Mouse (Mus musculus) CD4-positive helper T cell, adult 2 months (primary cell): ENCODE results near the gene Tenm4.

ENCODE experiments used
- DNase-seq: peaks from one replicate; pipeline ENCODE4 v3.0.0-alpha.2; 2012; ENCODE audit warnings: low read depth, missing footprints, low spot score

Gene Tenm4

DNA sequence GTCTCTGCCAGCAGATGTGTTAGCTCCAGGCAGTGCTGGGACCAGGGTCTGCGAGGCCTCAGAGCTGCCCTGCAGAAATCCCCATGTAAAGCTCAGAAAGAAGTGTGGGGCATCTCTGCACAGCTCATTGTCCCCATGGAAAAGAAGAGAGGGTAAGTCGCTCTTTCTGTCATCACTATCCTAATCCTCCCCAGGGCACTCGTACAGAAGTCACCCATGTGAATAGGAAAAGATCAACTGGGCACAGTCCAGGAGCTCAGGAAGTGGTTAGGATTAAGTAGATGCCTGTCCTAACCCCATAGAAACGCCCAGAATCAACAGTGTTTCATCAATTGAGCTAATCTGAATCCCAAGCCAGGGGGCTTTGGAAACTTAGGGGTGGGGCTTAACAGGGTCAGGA, 476.6 kb downstream of the Tenm4 start:
- DNase-seq: no peak

DNA sequence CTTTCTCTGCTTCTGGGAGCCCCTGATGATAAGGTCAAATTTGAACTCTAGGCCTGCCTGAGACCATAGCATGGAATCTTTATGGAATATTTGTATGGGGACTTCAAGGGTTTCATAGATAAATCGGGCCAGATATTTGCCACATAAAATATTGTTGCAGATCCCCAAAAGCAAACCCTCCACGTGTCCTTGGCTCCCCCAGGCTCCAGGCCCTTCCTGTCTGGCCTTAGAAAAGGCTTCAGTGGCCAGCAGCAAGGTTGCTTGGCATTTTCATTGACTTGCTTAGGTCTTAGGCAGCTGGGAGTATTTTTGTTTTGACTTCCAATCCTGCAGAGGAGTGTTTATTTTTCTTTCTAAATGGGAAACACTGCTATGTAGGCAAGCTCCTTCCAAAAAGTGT, 477.6 kb downstream of the Tenm4 start:
- no peak for DNase-seq

DNA sequence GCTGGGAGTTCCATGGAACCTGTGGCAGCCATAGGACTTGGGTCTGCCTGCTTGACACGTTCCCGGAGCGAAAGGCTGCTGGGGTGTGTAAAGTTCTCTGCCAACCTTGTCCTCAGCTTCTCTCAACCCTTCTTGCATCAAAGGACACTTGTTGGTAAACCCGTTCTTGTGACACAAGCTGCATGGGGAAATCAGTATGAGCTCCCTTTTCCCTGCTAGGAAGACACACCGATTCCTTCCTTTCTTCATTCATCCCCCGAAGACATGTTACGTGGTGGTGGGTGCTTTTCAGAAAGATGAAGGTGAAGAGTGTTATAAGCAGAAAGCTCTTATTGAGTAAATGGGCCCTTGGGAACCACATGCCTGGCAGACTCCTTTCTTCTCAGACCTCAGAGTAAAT, 478.1 kb downstream of the Tenm4 start:
- no peak for DNase-seq

DNA sequence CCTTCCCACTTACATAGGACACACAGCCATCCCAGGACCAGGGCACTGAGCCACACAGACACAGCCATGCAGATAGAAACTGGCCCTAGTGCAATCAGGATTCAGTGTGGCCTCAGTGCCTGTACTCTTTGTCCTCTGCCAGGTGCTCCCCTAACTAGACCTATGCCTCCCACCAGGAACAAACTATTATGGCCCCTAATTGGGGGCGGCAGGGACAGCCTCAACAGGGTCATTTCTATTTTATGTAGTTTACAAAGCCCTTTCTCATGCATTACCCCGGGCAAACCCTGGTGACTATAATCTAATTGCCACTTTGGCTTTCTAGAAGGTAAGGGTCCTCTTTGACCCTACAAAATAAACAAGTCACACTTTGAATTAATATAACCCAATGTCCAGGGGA, 479.4 kb downstream of the Tenm4 start:
- DNase-seq: no peak

DNA sequence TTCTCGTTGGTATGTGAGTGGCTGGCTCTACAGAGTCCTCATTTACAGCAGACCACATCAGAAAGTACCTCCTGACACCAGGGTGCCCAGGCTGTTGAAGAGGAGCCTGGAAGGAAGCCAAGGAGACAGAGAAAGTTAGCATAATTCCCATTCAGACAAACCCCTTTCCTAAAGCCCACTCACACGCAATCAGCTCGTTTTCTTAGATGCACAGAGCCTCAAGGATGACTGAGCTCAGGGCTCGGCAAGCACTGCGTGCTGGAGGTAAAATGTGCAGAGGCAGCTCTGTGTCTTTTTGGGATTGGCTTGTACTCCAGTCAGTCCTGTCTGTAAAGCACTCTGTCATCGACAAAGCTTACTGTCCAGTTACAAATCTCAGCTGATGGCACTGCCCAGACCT, 480.0 kb downstream of the Tenm4 start:
- no peak for DNase-seq

DNA sequence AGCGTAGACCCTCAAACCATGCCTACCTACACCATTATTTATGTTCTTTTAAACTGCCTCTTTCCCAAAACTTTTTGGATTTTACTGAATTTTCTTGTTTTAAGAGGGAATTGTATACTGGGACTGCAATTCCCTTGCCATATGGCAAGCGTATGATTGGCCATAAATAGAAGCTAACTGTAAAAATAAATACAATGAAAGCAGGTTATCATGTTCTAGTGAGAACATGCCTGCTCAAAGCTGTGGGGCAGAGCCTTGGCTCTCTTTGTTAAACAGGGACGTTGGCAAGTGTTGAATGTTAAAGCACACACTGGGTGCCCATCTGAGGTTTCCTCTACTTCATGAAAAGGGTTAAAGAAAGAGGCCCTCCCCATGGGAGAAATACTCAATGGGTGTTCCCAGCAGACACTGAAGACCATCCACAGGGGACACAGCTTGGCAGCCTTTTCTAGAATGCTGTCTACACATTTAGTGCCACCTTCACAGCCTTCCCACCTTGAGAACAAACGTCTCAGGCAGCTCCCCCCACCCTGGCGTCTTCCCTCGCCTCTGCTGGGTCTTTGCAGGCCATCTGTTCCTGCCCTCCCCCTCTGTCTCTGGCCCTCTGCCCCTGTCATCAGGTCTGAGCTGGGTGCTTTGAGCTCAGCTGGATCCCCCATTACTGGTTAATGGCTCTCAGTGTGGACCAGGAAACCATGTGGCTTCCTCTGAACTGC, 480.7 kb downstream of the Tenm4 start:
- DNase-seq: no peak

DNA sequence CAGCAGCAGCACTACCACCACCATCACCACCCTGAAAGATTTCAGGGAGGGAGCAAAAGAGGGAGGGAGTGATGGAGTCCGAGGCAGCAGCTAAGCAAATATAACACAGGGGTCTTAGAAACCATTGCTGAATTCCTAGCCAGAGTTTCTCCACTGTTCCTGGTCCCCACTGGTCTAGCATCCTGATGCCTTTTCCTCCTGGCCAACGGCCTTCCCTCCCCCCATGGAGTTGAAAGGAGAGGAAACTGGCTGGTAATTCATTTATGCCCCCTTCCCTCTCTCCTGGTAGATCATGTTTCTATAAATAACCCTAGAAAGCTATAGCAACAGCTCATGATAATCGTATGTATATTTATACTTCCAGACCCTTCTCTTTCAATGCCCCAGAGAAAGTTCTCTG, 481.8 kb downstream of the Tenm4 start:
- DNase-seq: no peak

DNA sequence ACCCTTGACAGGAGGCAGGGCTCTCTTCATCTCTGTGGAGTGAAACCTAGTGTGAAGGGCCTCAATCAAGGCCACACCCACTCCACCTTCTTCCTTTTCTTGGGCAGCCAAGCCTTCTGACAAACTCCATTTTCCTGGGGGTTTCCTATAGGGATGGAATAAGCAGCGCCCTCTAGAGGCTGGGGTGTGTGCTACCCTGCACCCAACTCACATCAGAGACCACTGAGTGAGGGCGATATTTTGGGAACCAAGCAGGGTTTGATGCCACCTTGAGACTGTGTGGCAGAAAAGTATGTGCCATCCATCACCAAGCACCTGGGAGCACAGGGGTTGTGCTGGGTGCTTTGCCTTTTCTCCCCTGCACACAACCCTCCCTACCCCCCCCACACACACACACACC, 483.2 kb downstream of the Tenm4 start:
- no peak for DNase-seq

DNA sequence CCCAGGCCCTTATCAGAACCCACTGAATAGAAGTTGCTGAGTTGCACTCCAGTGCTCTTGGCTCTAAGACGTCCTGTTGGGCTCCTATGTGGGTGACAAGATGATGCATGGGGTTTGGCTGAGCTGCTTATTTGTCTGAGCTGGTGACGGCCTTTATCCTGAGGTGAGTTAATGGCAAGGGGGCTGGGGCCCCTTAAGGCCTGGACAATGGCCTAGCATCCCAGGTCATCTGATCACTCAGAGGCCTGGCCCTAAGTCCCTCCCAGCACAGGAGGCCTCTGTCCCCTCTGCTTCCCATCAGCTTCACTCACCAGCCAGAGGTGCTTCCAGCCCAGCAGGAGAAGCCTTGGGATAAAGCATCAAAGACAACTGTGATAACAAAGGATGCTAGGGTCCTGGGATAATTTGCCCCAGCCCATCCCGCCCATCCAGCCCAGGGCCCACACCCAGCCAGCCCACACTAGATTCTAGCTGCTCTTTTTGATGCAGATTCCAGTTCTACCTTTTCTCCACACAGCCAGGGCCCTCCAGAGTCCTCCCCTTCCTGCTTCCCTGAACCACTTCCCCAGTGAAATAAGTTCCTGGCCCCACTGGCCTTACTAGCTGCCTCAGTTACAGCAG, 484.2 kb downstream of the Tenm4 start:
- no peak for DNase-seq

DNA sequence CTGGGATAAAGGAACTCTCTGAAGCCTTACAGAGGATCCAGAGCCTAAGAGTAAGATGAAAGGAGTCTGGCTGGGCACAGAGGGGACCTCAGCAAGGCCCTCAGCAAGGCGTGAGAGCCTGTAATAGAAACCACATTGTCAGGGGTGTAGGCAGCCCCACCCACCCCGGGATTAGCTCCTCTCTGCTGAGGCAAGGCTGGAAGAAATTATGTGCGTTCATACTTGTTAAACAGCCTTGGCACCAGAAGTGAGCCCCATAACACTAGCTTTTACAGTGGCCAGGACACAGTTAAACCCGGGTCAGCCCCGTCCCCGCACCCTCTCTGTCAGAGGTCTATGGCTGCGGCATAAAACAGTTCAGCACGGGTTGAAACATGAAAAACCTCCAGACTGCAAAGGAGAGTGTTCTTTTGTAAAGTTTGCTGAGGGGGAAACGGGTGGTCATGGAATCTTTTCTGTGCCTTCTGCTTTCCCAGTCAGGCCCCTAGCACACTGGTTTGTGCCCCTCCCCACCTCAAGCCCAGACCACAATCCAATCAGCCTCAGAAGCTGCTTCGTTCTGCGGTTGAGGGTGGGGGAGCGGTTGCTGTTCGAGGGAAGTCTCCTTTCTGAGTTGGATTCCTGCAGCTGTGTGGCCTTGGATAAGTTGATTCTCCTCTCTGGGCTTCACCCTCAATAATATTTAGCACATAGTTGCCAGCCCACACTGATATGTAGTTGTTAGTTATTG, 486.2 kb downstream of the Tenm4 start:
- DNase-seq: no peak

DNA sequence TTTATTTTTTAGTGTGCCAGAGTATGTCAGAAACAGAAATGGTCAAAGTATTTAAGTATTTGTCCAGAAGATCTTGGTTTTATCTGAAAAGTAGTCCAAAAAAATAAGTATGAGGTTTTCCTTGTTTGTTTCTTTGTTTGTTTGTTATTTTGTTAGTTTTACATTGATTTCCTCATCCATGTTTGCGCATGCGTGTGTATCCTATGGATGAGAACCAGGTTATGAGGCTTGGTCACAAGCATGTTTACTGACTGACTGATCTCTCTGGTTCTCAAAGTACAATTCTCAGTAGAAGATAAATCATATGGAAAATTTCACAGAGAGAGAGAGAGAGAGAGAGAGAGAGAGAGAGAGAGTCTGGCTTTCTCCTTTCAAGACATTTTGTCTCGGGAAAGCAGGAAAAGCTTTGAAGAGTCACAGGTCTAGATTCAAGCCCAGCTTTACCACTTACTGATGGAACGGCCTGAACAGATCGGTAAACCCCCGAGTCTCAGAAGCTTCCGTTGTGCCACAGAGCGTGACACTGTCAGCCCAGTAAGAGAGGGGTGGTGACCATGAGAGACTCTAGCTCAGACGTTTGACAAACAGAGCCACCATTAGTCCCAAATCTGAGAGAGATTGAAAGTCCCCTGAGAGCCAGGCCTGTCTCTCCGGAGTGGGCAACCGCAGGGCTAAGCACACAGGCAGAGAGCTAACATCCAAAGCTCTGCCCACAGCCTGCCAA, 487.0 kb downstream of the Tenm4 start:
- DNase-seq: no peak

DNA sequence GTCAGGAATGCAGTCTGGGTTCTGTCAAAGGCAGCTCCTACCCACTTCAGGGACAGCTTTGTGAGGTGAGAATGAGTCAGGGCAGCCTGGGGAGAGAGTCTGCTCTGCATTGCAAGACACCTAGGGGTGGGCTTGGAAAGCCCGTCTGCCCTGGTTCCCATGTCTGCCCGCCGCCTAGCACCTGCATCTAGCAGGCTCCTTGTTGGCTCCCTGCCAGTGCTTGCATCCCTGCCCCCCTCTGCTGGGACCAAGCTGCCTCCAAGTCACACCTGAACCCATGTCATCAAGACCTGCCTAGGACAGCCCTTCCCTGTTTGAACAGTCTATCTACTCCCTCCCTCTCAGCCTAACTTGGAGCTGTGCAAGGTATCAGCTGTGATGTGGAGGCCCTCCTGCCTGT, 489.9 kb downstream of the Tenm4 start:
- no peak for DNase-seq

DNA sequence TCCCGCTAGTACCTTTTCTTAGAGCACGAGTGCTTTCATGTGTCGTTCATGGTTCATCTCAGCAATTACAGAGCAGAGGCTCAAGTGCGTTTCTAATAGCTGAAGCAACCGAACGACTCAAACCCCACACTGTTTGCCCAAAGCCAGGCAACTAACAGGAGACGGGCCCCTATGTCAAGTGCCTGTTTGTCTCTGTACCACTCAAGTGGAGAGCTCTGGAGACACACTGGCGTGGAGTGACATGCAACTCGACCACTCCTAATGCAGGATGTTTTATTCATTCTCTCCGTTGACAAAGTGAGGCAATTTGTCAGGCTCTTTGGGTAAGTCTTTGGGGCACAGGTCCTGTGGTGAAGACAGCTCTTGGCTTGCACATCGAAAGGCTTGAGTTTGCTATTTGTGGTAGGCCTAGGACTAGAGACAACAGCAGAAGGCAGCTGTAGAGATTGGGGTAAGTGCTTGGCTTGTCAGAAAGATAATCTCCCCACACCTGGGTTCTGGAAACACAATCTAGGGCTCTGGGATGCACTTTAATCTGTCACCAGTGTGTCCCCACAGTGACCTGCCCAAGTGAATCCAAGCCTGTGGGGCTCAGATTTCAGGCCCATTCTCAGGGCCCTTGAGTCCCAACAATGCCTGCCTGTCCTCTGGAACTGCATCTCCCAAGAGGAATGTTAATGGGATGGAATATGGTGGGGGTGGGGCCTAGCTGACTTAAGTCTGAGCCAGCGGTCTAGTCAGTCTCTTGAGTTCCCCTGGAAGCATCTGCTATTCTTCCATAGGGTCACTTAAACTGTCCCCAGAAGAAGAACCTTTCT, 490.5 kb downstream of the Tenm4 start:
- no peak for DNase-seq

DNA sequence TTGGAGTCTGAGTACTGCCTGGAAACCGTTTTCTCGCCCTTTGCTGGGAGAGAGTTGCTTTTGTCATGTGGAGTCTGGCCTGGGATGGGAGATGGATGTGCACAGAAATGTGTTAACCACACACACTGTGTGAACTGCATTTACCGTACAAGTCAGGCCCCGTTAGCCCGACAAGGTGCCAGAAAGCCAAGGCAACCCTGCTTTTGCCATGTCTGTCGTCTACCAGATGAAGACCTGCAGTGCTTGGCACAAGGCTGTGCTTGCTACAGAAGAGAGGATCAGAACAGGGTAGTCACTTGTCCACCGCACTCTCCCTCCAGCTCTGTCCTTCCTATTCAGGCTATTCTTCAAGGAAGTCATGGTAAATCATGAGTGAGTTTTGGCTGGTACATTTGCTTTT, 492.3 kb downstream of the Tenm4 start:
- DNase-seq: no peak

DNA sequence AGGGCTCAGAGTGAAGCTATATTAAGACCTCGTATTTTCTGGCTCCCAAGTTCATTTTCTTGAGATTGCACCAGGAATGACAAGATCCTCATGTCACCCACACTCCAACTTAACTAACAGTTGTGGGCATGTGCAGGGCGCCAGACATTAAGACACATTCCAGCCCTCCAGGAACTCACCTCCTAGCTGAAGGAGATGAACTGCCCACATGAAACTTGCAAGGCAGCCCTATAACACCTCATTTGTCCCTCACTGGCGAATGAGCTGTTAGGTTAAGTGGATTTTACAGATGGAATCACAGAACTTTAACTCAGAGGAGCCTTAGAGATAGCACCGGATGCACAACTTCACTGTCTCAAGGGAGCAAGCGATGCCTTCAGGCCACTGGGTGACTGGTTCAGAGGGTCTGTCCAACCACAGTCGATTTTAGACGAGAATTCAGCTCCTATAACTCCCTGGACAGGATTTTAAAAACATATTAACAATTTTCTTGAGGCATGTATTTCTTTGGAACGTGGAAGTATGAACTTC, 495.4 kb downstream of the Tenm4 start:
- DNase-seq: no peak

DNA sequence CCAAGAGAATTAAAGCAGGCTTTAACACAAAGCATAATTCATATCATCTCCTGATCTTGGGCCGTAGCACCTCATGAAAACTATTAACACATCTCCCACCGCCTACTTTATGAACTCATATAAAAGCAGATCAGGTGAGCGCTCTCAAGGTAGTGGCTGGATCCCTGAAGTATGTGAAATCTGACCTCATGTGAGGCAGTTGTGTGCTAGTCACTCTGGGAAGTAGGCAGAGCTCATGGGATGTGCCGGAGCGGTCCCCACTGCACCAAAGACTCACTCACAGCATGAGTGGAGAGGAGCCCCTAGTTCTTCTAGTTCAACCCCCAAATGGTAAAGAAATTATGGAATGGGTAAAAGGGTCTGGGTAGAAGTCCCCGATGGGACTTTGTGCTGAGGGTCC, 496.6 kb downstream of the Tenm4 start:
- DNase-seq: no peak

DNA sequence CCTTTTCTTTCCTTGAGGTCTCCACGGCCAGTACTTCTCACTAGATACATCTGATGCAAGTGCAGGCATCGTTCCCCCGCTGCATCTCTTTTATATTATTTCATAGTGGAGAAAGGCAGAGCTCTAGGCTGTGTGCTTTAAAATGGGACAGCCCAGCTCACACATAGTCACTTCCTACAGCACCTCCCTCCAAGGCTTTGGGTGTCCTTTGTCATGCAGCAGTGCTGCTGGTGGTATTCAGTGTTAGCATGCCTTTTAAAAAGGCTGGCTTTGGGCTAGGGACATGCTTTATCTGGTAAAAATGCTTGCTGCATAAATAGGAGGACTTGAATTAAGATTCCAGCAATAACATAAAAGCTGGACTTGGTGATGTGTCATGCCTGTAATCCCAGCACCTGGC, 499.0 kb downstream of the Tenm4 start:
- no peak for DNase-seq

DNA sequence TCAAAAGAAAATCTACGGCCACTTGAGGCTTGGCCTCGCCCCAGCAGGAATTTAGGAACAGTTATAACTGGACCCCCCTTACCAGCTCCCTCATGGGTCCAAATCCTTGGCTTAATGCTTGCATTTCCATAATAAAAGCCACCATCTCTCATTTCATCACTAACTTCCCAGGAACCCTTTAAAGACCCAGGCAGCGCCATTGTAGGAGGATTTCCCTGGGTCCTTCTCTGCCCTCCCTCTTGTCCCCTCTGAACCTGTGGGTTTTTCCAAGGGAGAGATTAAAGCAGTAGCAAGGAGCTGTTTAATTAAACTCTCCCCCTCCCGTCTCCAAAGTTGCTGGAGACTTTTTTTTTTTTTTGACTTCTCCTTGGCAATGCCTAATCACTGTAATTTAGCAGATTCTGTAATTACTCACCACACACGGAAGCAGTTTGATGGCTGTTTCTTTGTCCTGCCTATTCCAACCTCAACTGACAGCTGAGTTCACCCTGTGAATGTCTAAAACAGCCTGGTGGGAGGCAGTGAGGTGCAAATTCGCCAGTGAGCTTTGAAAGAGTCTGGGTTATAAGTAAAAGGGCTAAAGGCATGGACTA, 501.4 kb downstream of the Tenm4 start:
- DNase-seq: no peak

DNA sequence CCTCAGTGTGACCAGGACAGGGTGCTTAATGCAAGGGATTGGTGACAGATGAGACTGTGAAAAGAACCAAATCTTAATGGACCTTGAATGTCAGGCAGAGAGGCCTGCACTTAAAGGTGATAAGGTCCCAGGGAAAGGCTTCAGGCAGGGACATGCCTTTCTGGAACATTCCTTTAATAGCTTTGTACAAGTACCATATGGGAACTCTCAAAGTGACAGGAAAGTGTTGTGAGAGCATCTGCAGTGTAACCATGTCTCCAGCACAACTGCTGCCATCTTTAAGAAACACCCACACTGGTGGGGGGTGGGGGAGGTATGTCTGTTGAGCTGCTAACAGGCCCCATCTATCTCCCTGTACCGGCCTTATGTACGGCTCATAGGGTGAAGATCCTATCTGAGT, 506.0 kb downstream of the Tenm4 start:
- no peak for DNase-seq

DNA sequence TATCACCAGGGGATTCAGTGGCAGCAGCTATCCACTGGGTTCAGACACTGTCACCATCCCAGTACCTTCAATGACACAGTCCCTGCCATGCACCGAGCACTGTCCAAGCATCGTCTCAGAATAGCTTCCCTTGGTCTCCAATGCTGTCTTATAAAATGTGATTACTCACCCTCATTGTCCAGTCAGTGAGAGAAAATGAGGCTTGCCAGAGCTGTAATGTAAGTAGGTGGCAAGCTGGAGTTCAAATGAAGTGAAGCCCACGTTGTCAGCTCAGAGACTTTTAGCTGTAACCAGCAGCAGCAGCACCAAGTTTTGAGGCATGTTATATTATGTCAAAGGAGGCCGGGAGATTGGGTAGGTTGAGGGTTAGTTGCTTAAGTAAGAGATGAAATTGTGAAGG, 507.2 kb downstream of the Tenm4 start:
- no peak for DNase-seq

DNA sequence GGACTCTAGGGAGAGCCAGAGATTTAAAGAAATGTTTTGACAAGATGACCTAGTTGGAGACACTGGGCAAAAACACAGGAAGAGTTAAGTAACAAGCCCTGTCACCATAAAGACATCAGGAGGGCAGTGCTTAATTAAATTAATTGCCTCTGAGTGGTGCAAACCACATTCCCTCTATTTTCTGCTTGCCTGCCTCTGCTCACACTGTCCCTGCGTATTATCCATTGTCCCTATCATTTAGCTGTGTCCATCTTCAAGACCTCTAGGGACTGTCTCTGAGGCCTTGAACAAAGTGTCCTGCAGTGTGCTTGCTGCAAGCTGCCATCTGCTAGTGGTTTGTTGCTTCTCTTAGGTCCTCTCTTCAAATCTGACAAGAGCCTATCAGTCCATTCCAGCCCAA, 508.7 kb downstream of the Tenm4 start:
- no peak for DNase-seq
